Mouse (Mus musculus): ENCODE data around the gene Diaph3. TPM values are rescaled to one million over a fixed set of nuclear protein-coding genes. Genes with fewer than 3 reads are reported as not detected.

Gene Diaph3
- 0.29 and 0.73 TPM in 2 replicates for polyA plus RNA-seq (2012; rRNA removed)

GRCm38 (mm10) chr14:87140963-87141486 is at the start of gene Diaph3:
TSS of gene Diaph3 (minus strand) at chr14:87141235.

